Mouse (Mus musculus) mesoderm, embryonic 11.5 days (tissue): Measurements from ENCODE around the gene Nxn.
A peak's percentile ranks its signal among the peaks of the same experiment; 100 is the strongest.

Experiments
- DNase-seq: peaks from one replicate; pipeline ENCODE4 v3.0.0-alpha.2; 2012; ENCODE audit warnings: low read depth, low spot score

Nxn gene

GRCm38 (mm10) chr11:76363178-76363577 lies 35.8 kb downstream of the Nxn start:
- peak; percentile 76 for DNase-seq

DNA sequence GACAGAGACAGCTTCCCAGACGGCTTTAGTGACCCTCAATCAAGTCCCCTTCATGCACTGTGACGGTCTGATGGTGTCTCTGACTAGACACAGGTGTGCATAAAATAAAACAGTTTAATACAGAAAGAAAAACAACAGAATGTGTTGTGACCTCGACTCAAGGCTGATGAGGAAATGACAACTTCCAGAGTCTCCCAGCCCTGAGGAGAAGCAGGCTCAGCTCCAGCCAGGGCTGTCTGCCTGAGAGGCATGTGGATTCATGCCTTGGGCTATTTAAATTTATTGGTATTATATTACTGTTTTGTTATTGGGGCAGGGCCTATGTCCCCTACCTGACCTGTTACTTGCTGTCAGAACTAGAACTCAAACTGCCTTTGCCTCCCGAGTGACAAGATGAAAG lies 37.5 kb downstream of the Nxn start:
- DNase-seq = no peak

GRCm38 (mm10) chr11:76360255-76360654 lies 38.7 kb downstream of the Nxn start:
- no peak for DNase-seq

DNA sequence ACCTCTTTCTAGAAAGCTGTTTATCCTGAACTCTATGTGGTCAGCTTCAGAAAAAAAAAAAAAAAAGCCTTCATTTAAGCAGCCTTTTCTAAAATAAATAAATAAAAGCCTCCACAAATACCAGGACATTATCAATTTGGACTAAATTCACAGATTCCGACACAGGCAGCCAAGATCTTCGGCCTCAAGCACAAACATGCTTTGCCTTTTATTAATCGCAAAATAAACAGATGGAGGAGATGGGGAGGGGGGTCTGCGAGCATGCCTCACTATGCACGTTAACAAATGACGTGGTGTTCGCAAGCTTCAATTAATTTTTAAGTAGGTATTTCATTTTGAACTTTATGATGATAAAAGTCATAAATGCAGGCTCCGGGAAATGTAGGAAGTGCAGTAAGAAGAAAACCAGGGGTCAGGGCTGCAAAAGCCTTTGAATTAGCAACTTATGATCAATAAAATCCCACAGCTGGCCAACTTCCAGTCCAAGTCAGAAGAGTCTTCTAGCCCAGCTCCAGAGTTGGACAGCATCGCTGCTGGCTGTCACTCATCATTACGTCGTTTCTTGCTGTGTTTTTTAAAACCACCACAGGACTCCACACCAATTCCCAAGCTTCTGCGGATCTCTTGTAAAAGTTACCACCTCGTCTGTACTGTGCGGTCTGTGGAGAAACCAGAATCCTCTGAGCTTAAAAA lies 40.2 kb downstream of the Nxn start:
- DNase-seq = no peak

DNA sequence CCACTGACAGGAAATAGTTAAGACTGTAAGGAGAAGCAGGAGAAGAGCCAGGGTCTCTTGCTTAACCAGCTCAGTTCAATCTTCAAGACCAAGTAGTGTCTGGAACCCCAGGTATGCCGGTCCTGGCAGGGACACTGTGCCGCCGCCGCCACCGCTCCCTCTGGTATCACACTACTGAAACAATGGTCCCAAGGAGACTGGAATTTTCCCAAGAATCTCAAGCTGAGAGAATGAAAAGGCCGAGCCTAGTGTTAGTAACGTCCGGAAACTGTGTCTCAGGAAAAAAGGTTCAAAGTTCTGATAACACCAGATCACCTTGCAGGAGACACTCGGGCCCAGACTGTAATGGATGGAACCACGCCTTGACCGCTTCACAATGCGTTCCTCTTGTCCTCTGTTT lies 41.5 kb downstream of the Nxn start:
- no peak for DNase-seq

DNA sequence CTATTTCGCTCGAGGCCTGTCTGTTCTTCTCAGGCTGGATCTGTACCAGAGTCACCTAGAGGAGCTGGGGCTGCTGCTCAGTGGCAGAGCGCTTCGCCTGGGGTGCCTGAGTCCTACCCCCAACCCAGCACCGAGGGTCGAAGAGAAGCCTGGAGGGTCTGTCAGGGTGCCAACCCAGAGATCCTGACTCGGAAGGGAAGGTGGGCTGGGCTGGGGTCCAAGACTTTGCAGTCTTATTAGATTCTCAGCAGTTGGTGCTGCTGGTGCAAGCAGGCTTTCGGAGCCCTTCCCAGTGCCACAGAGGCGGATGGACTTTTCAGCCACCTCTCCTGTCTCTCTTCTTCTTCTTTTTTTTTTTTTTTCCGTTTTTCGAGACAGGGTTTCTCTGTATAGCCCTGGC lies 42.8 kb downstream of the Nxn start:
- DNase-seq = no peak

DNA sequence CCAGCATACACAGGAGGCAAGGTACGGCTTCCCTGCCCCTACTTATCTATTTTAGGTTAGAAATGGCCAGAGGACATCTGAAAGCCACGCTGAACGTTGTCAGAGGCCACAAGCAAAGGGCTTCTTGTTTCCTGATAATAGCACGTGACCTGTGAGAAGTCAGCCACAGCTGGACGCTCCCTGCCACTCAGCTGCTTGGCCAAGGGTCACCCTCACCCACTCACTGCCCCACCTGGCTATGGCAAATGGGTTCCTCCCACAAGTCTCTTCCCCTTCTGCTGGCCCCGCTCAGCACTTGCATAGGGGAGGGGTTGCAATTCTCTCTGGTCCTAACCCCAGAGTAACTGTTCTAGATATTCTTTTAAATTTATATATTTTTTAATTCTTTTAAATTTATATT lies 43.5 kb downstream of the Nxn start:
- no peak for DNase-seq

DNA sequence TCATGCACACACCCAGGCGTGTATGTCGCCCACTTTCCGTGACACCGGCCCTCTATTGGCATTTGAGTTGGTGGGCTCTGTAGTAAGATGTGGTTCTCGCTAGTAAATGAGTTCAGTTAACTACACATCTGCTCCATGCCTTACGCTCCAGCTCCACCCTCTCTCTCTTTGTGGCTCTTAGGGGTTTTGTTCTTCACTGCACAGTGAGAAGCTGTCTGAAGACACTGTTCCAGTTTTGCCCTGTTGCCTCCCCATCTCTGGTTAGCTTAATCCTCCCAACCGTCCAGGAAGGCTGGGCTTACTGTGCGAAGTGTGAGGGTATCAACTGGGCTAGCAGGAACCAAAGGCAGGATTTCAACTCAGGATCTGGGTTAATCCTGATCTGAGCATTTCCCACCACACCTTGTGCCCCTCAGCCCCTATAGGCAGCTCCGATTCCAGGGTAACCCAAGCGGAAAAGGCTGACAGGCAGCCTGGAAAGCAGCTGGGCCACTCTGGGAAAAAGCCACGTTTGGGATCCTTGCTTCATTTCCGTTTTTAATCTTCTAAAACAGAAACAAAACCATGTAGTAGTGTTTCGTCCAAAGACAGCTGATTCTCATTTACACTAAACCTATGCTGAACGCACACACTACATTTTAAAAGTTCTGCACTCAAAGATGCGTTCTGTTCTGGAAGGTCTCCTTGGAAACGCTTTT lies 45.9 kb downstream of the Nxn start:
- DNase-seq = no peak

DNA sequence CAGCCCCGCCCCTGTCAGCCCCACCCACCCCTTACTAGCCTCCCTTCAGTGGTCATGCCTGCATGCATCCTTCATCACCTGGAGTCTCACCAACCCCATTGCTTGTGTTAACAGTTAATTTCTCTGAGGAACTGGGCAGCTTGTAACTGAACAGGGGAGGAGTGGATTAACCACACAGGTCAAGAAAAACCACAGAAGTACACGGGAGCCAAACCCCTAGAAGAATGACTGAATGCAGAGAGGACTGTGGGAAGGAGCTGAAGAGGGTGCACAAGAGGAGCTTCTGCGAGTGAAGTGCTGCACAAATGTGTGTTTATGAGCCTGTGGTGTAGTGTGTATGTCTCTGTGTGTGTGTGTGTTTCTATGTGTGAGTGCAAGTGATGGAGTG lies 47.3 kb downstream of the Nxn start:
- no peak for DNase-seq

DNA sequence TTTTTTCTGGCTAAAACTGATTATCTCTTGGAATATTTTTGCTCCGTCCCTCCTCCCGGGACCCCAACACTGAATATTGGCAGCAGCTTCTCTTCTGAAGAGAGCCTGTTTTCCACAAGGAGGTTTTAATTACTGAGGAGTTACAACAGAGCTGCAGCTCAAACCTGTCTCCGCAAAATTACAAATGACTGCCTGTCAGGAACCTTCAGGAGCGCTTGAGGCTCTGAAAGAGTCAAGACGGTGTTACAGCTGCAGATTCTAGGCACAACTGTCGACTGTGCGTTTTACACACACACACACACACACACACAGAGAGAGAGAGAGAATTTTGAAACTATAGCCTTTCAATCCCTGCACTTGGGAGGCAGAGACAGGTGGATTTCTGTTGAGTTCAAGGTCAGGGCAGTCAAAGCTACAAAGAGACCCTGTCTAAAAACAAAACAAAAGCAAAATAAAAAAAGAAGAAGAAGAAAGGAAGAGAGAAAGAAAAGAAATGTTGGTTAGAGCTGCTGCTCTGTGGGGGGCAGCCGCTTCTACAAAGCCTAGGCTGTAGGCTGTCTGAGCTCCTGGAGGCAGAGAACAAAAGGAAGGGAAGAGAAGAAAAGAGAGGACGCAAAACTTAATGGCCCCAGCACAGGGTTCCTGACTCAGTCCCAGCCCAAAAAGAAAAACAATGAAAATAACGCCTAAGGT lies 47.9 kb downstream of the Nxn start:
- DNase-seq = no peak

GRCm38 (mm10) chr11:76349833-76350232 lies 49.1 kb downstream of the Nxn start:
- DNase-seq = no peak

GRCm38 (mm10) chr11:76347589-76347988 lies 51.4 kb downstream of the Nxn start:
- DNase-seq = no peak

DNA sequence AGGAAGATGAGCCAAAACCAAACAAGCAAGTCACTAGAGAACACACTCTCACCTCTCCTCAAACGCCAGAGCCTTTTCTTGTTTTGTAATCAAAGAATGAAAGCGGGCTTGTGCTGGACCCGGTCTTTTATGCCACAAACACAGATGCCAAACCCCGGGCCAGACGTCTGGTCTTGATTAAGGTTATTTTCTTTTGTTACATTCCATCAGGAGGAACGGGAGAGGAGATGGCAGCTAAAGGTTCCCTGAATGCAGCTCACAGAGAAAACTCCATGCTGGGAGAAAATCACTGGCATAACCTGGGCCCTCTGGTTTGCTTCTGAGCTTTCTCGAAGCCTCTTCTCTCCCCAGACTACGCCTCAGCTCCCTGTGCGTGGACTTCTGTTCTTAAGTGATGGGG lies 55.9 kb downstream of the Nxn start:
- no peak for DNase-seq

DNA sequence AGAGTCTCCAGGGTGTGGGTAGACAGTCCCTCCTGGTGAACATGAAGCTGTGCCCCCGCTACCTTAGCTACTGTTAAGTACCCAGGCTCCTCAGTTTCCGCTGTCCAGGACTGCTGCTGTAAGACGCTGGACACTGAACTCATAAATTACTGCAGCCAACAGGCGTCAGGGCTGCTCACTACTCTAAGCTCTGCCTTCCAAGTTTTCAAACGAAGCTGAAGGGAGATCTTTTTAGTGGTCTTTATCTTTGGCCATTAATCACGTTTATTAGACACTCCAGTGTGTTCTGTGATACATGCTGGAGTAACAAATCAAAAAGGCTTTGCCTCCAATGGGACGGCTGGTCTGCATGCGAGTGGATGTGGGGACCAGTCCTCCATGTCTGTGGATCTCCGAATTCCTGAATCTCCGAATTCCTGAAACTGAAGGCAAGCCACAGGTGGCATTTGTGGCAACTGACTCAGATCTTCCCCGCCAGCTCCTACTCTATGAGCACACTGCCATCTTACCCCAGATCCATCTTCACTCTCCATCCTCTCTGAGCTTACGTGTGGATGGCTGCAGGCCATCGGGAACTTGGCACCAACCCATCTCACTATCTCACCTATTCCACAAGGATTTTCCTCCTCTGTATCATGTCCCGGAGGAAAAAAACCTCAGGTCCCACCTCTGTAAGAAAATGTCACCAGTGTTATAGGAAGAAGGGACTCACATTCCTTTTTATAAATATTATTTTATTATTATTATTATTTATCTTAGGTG lies 56.9 kb downstream of the Nxn start:
- peak; percentile 69 for DNase-seq

DNA sequence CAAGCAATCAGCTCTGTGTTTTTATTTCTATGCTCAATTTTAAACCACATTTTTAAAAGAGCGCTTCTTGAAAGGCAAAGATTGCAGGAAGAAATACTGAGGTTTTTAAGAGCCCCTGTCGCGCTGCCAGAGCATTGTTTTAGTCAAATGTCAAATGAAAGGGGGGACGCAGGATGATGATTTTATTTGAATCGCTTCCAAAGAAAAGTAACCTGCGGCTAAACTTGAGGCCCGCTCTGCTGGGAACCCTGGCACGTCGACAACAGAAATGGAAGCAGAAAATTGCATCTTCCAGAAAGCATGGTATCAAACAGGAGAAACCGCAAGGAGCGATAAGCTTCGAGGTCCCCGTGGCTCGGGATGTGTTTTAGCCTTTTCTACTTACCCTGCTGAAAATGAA lies 57.8 kb downstream of the Nxn start:
- no peak for DNase-seq

- DNase-seq = no peak
These were observed 59.1 kb downstream of the Nxn start for GRCm38 (mm10) chr11:76339830-76340229.

GRCm38 (mm10) chr11:76339141-76339540 lies 59.8 kb downstream of the Nxn start:
- DNase-seq = no peak

DNA sequence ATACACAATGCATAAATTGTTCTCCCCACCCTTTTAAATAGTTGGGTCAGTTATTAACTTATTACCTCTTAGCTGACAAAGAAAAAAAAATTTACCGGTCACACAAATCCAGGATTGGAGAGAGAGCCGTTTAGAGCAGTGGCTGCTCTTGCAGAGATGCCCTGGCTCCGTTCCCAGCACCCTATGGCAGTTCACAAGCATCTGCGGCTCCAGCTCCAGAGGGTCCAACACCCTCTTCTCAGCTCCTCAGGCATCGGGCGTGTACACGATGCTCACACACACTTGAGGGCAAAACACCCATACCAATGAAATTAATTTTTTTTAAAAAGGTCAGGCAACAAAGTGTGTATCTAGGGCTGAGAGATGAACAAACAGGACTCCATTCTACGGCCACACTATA lies 60.3 kb downstream of the Nxn start:
- no peak for DNase-seq

- no peak for DNase-seq
These were observed 61.2 kb downstream of the Nxn start for GRCm38 (mm10) chr11:76337764-76338163.

- no peak for DNase-seq
These were observed 61.7 kb downstream of the Nxn start for GRCm38 (mm10) chr11:76337236-76337635.

DNA sequence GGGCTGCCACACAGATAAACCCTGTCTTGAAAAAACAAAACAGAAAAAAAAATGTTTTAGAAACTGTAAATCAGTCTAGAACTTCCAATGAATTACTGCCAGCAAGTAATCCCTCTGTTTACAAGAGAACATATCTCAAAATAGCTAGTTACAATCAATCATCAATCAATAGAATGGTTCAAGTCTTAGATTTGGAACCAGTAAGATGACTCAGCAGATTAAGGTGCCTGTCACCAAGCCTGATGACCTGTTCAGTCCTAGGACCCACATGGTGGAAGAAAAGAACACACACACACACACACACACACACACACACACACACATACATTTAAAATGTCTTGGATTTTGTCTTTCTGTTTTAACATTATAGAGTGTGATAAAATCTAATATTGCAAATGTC lies 62.7 kb downstream of the Nxn start:
- DNase-seq = no peak

DNA sequence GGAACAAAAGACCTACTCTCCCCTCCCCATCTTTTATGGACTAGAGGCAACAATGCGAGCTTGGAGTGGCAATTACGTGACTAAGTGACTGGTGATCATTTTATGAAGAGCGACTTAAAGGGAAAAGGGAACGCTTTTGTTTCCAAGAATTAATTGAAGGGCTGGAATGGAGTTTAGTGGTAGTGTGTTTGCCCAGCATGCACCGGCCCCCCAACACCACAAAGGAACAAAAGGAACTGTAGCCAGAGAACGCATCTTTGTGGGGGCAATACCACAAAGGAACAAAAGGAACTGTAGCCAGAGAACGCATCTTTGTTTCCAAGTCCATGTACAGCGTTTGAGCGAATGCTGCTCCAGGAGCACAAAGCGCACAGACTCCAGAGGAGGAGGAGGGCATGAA lies 64.0 kb downstream of the Nxn start:
- DNase-seq = no peak
